Mouse (Mus musculus) hindbrain, embryonic 11.5 days (tissue): ENCODE data around the gene Gpr62. TPM values are rescaled to one million over a fixed set of nuclear protein-coding genes. Genes with fewer than 3 reads are reported as not detected.

Source experiments
- ATAC-seq: fragments of 200-750 bp; cut with Nextera tagmentation; 2 replicates; pipeline ENCODE4 v1.8.0; 2017; ENCODE audit warnings: mild to moderate bottlenecking, moderate TSS enrichment, moderate library complexity; ENCODE audit not compliant: low FRiP score
- DNase-seq: peaks from one replicate; pipeline ENCODE4 v3.0.0-alpha.2; 2015; ENCODE audit warnings: low spot score
- H3K27ac ChIP-seq: fragments of 300-500 bp; sonication (generic); 2 replicates; pipeline ENCODE4 v1.5.1; 2014; ENCODE audit warnings: mild to moderate bottlenecking, low read depth, low read length
- H3K27me3 ChIP-seq: fragments of 300-500 bp; sonication (generic); 2 replicates; pipeline ENCODE4 v1.6.1; 2014; ENCODE audit warnings: mild to moderate bottlenecking, low read length, moderate library complexity, mixed read lengths; ENCODE audit not compliant: control insufficient read depth, insufficient read depth
- H3K36me3 ChIP-seq: fragments of 300-500 bp; sonication (generic); 2 replicates; pipeline ENCODE4 v1.6.1; 2014; ENCODE audit warnings: mild to moderate bottlenecking, low read length, moderate library complexity, mixed read lengths; ENCODE audit not compliant: control insufficient read depth, insufficient read depth
- H3K4me1 ChIP-seq: fragments of 300-500 bp; sonication (generic); replicated peaks from 2 replicates; pipeline ENCODE4 v1.6.1; 2014; ENCODE audit warnings: low read length, mixed read lengths; ENCODE audit not compliant: control insufficient read depth, insufficient read depth
- H3K4me2 ChIP-seq: fragments of 300-500 bp; sonication (generic); replicated peaks from 2 replicates; pipeline ENCODE4 v1.6.1; 2014; ENCODE audit warnings: mild to moderate bottlenecking, low read depth, low read length
- H3K4me3 ChIP-seq: fragments of 300-500 bp; sonication (generic); 2 replicates; pipeline ENCODE4 v1.5.1; 2014; ENCODE audit warnings: low read depth, low read length
- H3K9ac ChIP-seq: fragments of 300-500 bp; sonication (generic); 2 replicates; pipeline ENCODE4 v1.6.1; 2014; ENCODE audit warnings: low read depth, low read length
- H3K9me3 ChIP-seq: fragments of 300-500 bp; sonication (generic); 2 replicates; pipeline ENCODE4 v1.6.1; 2016; ENCODE audit warnings: low read length; ENCODE audit not compliant: control insufficient read depth
- WGBS: fragments of 180-500 bp; shearing (Covaris S2); extraction: QIAGEN DNeasy Blood & Tissue Kit; methylation state at CpG from one replicate; pipeline ENCODE4 v1.1.7; 2014; 5-methylcytosine and 5-hydroxymethylcytosine counted together
- polyA plus RNA-seq: library from polyadenylated mRNA; unstranded; fragments of >200 nt; fragmentation: Nextera tagmentation; extraction: Ambion mirVana; gene quantifications from 2 replicates; pipeline ENCODE4 v1.2.1, GENCODE M21; 2014

Gene Gpr62
- polyA plus RNA-seq, 1 experiment from 2014 or later = 0.22 TPM

GRCm38 (mm10) chr9:106471892-106472291, 6.2 kb upstream of the Gpr62 start:
- ATAC-seq (0 out of 2 replicates have a peak, but pooled peaks have one; percentile 13), DNase-seq (no peak)
- no peaks in the 10 kb centered on the region for H3K27me3 ChIP-seq
- WGBS = 11% methylated on average over 5 of the region's 5 CpGs
- H3K9ac ChIP-seq = no peak overlapping the region
- no peak overlapping the region for H3K27ac ChIP-seq
- H3K36me3 ChIP-seq = no peaks in the 10 kb centered on the region
- H3K4me3 ChIP-seq = no peak overlapping the region
- no peaks in the 10 kb centered on the region for H3K9me3 ChIP-seq
- 0 out of 2 replicates have a peak, but pooled peaks cover 4% of the 10 kb centered on the region for H3K4me1 ChIP-seq
- H3K4me2 ChIP-seq = no peak overlapping the region

GRCm38 (mm10) chr9:106470991-106471750, 5.4 kb upstream of the Gpr62 start:
- H3K36me3 ChIP-seq = no peaks in the 10 kb centered on the region
- no peak overlapping the region for H3K4me3 ChIP-seq
- H3K9me3 ChIP-seq = no peaks in the 10 kb centered on the region
- no peaks in the 10 kb centered on the region for H3K27me3 ChIP-seq
- H3K27ac ChIP-seq = no peak overlapping the region
- 0 out of 2 replicates have a peak, but pooled peaks cover 4% of the 10 kb centered on the region for H3K4me1 ChIP-seq
- WGBS = 64% methylated on average over 14 of the region's 14 CpGs
- H3K9ac ChIP-seq = no peak overlapping the region
- DNase-seq (no peak), ATAC-seq (no peak)
- H3K4me2 ChIP-seq = no peak overlapping the region

- Histone ChIP-seq H3K4me3 (no peak overlapping the region), H3K36me3 (no peaks in the 10 kb centered on the region), H3K27ac (no peak overlapping the region), H3K27me3 (no peaks in the 10 kb centered on the region), H3K9me3 (no peaks in the 10 kb centered on the region), H3K4me1 (0 out of 2 replicates have a peak, but pooled peaks cover 10% of the 10 kb centered on the region), H3K4me2 (no peak overlapping the region), H3K9ac (no peak overlapping the region)
- 74% methylated on average over 9 of the region's 9 CpGs for WGBS
- ATAC-seq = no peak
- DNase-seq = no peak
Observed at GRCm38 (mm10) chr9:106469776-106470175, 4.0 kb upstream of the Gpr62 start.

- Histone ChIP-seq H3K9ac (no peak overlapping the region), H3K4me1 (peaks cover 14% of the 10 kb centered on the region; the same call in 1 of the 2 replicates), H3K27me3 (no peaks in the 10 kb centered on the region), H3K9me3 (no peaks in the 10 kb centered on the region), H3K27ac (no peak overlapping the region), H3K36me3 (no peaks in the 10 kb centered on the region), H3K4me2 (no peak overlapping the region), H3K4me3 (no peak overlapping the region)
- DNase-seq (no peak), ATAC-seq (no peak)
- 73% methylated on average over 6 of the region's 6 CpGs for WGBS
Observed at GRCm38 (mm10) chr9:106469317-106469716, 3.6 kb upstream of the Gpr62 start.

GRCm38 (mm10) chr9:106467746-106468145, 2.0 kb upstream of the Gpr62 start:
- peaks cover 7% of the 10 kb centered on the region; the same call in 1 of the 2 replicates for H3K36me3 ChIP-seq
- H3K4me2 ChIP-seq = no peak overlapping the region
- no peaks in the 10 kb centered on the region for H3K27me3 ChIP-seq
- WGBS = 84% methylated on average over 7 of the region's 7 CpGs
- H3K27ac ChIP-seq = no peak overlapping the region
- no peak for ATAC-seq
- H3K4me1 ChIP-seq = peaks cover 17% of the 10 kb centered on the region; the same call in 1 of the 2 replicates
- H3K4me3 ChIP-seq = no peak overlapping the region
- no peak overlapping the region for H3K9ac ChIP-seq
- DNase-seq = no peak
- no peaks in the 10 kb centered on the region for H3K9me3 ChIP-seq

- ATAC-seq (no peak), DNase-seq (no peak)
- no peak overlapping the region for H3K4me3 ChIP-seq
- no peaks in the 10 kb centered on the region for H3K9me3 ChIP-seq
- 95% methylated on average over 6 of the region's 6 CpGs for WGBS
- H3K36me3 ChIP-seq = peaks cover 12% of the 10 kb centered on the region; the same call in 1 of the 2 replicates
- H3K9ac ChIP-seq = no peak overlapping the region
- H3K4me2 ChIP-seq = no peak overlapping the region
- peaks cover 16% of the 10 kb centered on the region; the same call in 1 of the 2 replicates for H3K4me1 ChIP-seq
- H3K27me3 ChIP-seq = no peaks in the 10 kb centered on the region
- no peak overlapping the region for H3K27ac ChIP-seq
Observed at GRCm38 (mm10) chr9:106466721-106467120, 983 bp upstream of the Gpr62 start.

- WGBS = 1% methylated on average over 89 of the region's 99 CpGs
- Histone ChIP-seq H3K27ac (peak overlapping the region; percentile 60; the same call in 1 of the 2 replicates), H3K4me1 (peaks cover 14% of the 10 kb centered on the region; the same call in 1 of the 2 replicates), H3K4me2 (peak overlapping the region; percentile 95), H3K36me3 (peaks cover 23% of the 10 kb centered on the region), H3K9ac (peak overlapping the region; percentile 68), H3K27me3 (no peaks in the 10 kb centered on the region), H3K4me3 (peak overlapping the region; percentile 43), H3K9me3 (no peaks in the 10 kb centered on the region)
- DNase-seq (peak; percentile 78), ATAC-seq (peak; percentile 82)
Observed at GRCm38 (mm10) chr9:106464751-106465541, 792 bp downstream of the Gpr62 start.

- no peak for DNase-seq
- 0 out of 2 replicates have a peak overlapping the region, but pooled peaks have one; percentile 7 for H3K4me2 ChIP-seq
- 86% methylated on average over 21 of the region's 21 CpGs for WGBS
- no peak overlapping the region for H3K27ac ChIP-seq
- no peaks in the 10 kb centered on the region for H3K9me3 ChIP-seq
- peaks cover 14% of the 10 kb centered on the region; the same call in 1 of the 2 replicates for H3K4me1 ChIP-seq
- peaks cover 25% of the 10 kb centered on the region for H3K36me3 ChIP-seq
- no peak overlapping the region for H3K4me3 ChIP-seq
- no peaks in the 10 kb centered on the region for H3K27me3 ChIP-seq
- H3K9ac ChIP-seq = no peak overlapping the region
- ATAC-seq = no peak
Observed at GRCm38 (mm10) chr9:106463122-106464063, 2.3 kb downstream of the Gpr62 start.
